Mouse (Mus musculus) adrenal gland (tissue): ENCODE data around the gene Tgoln1.

Source experiments
- intact Hi-C: fragments of 180-260 bp; cut with DNase I; formaldehyde crosslinking; loops from one replicate; pipeline ENCODE4 v1.15.1; 2025

Gene Tgoln1

DNA sequence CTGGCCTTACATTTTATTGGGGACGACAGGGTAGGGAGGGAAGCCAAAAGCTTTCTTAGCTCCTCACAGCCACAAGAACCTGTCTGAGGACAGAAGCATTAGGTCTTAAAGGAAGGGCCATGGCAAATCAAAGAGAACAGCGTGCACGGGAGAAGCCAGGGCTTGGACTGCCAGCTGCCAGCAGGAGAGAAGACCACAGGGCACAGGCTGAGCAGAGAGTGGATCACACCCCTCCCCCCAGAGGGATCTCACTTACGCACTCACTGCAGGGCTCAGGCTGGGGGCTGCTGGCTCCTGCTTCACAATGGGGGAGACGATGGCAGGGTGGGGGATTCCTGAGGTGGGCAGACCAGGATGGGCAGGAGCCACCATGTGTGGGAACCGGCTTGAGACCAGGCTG lies 14.9 kb upstream of the Tgoln1 start:
- intact Hi-C loops, result loop anchor here (5.0 to 10.0 kb wide), 2 partner anchors 36 to 523 kb away; no protein-coding TSS in a partner anchor

DNA sequence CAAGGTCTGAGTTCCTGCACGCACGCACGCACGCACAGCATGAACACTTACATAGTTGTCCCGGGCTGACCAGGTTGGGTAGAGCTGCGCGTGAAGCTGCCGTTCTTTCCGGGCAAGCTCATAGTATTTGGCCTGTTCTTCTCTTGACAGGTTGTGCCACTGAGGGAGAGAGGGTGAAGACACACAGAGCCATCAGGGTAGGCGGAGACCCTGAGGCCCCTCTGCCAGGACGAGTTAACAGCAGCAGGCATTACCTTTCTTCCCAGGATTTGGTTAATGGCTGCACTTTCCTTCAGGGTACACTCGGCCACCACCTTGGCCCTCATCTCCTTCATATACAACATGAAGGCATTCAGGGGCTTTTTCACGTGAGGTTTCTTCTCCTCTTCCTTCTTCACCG lies 14.2 kb upstream of the Tgoln1 start:
- intact Hi-C loops, result loop anchor here (5.0 to 10.0 kb wide), 2 partner anchors 36 to 524 kb away; no protein-coding TSS in a partner anchor

DNA sequence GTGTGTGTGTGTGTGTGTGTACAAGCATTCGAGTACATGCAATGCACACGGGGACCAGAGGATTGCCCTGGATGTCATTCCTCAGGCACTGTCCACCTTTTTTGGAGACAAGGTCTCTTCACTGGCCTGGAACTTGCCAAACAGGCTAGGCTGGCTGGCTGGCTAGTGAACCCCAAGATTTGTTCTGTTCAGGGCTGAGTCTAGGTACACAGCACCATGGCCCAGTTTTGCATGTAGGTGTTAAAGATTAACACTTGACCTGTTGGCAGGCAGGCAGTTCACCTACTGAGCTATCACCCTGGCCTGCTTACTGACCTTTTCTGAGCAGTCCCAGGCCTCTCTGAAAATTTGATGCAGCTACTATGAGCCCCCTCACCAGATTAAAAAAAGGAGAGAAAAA lies 13.6 kb upstream of the Tgoln1 start:
- intact Hi-C loops, result loop anchor here (5.0 to 10.0 kb wide), 2 partner anchors 37 to 524 kb away; no protein-coding TSS in a partner anchor

DNA sequence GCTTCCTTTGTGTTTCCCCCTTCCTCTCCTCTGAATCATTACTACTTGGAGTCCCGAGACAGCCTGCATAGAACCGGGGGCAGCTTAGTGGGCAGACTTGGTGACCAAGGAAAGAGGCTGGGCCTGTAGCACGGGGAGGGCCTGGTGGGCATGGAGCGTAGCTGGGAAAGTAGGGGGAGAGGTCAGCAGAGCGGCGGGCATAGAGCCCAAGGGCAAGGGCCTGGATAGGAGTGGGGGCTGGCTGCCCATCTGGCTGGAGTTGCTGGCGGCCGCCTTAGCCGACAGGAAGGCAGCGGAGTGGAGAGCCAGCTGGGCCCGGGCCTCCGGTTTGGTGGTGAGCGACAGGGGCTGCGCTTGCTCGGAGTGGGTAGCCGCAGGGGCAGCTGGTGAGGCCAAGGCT lies 10.5 kb upstream of the Tgoln1 start:
- intact Hi-C loops, result no loop called here

DNA sequence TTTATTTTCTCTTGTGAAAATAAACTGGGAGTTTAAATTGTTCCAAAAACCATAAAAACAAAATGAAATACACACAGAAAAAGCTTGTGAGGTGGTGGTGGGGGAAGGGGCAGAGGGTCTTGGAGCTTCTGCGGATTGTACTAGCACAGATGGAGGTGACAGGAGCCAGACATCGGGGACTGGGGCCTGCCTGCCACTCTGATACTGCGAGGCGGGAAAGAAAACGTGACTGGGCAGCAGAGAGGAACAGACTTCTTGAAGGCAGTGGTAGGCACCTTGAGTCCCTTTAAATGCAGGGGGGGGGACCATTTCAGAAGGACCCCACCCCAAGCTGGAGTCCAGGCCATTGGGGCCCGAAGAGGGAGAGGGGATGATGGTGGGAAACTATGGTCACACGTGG lies 9.6 kb upstream of the Tgoln1 start:
- intact Hi-C loops, result no loop called here

DNA sequence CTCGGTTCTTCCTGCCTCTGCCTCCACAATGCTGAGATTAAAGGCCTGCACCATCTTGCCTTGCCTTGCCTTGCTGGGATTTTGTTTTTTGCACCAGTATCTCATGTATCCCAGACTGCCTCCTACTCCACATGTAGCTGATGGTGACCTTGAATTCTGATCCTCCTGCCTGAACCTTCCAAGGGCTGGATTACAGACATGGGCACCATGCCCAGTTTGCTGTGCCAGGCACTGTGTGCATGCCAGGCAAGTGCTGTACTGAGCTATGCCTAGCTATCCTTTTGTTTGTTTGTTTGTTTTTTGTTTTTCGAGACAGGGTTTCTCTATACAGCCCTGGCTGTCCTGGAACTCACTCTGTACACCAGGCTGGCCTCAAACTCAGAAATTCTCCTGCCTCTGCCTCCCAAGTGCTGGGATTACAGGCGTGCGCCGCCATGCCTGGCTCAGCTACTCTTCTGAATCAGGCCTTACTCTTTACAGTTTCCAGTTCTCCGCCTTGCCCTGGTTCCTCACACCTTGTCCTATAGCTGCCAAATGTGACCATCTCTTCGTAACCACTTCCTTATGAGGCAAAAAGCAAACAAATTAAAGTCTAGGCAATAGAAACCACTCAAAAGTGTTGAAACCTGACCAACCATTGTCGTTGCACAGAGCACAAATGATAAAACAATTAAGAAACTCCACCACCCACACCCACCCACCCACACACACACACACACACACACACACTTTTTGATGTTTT lies 7.0 kb upstream of the Tgoln1 start:
- intact Hi-C loops, result no loop called here

DNA sequence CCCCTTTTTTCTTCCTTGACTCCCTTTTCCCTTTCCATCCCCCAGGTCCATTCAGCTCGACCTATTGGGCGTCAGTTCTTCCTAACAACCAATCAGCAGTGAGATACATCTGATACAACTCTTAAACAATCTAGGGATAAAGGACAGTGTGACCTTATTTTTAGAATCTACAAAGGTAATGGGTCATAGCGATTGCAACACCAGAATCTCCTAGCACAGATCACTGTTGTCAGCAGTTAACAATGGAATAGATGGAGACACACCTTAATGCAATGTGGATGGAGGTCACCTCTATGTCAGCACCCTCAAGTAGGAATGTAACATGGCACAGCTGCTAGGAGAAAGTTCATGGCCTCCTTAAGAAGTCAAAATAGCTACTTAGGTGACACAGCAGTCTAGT lies 6.1 kb upstream of the Tgoln1 start:
- intact Hi-C loops, result no loop called here

DNA sequence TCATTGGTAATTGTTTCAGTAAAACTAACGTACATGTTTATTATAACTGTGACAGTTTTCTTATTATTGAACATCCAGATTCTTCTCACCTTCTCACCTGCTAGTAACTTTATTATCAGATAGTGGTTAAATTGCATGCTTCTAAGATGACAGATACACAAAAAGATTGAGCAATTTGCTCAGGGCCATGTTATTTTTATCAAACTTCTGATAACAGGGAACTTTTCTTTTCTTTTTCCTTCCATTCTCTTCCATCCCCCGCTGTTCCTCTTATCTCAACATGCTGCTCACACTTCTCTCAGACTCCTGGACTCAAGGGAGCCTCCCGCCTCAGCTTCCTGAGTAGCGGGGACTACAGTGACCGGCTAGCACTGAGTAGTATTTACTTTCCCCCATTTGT lies 4.1 kb upstream of the Tgoln1 start:
- intact Hi-C loops, result no loop called here

DNA sequence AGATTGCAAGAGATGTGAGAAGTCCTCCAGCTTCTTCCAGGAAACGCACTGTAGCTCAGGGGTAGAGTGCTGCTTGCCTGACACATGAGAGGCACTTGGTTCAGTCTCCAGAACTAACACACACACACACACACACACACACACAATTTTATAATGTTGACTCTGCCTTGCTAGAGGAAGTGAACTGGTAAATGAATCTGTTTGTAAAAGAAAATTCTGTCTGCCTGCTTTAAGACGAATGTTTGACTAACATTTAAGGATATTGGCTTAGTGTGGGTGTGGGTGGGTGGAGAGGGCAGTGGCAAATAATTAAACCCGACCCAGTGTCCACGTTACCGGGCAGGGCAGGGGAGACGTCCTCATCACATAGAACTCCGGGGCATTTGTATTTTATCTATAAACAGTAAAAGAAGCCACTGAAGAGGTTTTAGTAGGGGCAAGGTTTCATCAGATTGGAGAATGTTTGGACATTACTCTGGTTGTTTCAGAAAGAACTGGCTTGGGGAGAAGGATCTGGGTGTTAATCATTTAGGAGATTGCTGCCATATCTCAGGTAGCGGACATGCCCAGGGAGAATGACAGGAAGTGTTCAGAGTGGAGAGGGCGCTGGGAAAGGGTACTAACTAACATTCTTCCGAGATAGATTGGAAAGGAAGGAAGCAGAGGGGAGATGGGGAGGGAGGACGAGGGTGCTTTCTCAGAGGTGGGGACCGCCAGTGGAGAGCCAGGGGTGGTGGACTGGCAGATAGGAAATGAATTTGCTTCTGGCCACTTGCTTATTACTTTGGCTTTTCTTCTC lies 3.1 kb upstream of the Tgoln1 start:
- intact Hi-C loops, result no loop called here

DNA sequence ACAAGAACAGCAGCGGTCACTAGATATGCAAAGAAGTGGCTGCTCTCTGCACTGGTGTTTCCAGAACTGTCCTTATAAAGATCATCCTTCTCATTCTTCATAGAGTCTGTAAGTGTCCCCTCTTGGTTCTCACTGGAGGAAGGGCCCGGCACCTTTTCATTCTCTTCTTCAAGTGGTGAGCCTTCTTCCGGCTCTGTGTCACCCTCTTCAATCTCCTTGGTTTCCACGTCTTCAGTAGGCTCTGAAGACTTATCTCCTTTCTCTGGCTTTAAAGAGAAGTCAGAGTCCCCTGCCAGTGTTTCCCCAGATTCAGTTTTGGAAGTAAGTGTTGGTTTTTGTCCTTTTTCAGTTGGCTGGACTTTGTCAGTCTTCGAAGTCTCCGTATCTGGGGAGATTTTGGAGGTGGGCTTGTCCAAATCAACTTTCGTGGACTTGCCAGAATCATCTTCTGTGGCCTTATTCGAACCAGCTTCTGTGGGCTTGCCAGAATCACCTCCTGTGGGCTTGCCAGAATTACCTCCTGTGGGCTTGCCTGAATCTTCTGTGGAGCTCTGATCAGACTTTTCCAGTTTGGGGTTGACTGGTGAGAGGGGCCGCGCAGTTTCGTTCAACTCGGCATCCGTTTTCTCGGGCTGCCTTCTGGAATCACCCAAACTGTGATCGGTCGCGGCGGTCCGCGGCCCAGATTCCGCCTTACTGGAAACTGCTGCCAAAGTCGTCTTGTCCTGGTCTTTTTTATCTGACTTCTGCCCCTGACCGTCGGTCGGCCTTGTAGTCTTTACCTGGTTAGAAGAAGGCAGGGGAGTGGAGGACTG lies 1.0 kb downstream of the Tgoln1 start:
- intact Hi-C loops, result no loop called here

DNA sequence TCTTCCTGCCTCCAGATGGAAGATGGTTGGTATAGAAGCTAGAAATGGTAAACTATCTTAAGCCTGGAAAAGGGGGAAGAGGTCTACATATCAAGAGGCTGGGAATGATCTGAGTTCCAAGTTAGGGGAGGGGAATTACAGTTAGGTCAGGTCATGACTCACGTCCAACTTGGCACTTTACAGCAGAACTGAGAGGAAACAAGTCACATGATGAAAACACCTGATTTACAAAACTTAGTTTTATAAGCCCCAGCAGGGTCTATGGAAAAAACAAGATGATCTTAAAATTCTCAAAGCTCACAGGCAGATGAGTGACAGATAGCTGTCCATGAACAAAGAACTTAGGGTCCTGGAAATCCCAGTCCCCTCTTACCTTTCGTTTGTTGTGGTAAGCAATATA lies 1.6 kb downstream of the Tgoln1 start:
- intact Hi-C loops, result no loop called here

DNA sequence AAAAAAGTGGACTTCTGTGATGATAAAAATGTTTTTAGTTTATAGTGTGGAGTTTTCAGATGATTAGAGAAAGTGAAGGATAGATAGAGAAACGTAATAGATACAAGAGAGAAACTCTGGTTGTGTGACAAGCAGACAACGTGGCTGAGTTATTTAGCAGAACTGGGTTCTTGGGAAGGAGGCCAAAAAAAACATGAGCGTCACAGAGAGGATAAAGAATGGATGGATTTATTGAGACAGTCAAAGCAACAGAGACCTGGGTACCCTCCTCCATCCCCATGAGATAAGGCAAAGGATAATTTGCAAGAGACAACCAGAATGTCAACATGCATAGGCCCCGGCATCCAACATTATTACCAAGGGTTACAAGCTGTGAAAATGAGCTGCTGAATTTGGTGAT lies 6.5 kb downstream of the Tgoln1 start:
- intact Hi-C loops, result no loop called here

DNA sequence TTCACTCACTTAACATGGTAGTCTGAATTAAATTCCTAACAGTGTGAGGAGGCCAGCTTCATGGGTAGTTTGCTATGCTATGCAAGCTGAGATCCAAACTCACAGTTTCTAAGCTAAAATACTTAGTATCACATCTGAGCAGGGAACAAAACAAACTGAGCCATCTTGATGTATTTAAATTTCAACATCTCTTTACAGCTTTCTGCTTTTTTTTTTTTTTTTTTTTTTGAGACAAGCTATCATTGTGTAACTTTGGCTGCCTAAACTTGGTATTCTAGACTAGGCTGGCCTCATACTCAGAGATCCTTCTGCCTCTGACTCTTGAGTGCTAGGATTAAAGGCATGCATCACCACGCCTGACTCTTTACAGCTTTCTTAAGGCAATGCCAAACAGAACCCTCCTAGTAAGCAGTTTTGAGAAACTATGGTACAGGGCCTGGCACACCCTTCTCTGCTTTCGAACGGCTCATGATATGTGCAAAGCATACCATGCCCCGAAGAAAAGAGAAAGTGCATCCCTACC lies 8.1 kb downstream of the Tgoln1 start:
- intact Hi-C loops, result no loop called here

DNA sequence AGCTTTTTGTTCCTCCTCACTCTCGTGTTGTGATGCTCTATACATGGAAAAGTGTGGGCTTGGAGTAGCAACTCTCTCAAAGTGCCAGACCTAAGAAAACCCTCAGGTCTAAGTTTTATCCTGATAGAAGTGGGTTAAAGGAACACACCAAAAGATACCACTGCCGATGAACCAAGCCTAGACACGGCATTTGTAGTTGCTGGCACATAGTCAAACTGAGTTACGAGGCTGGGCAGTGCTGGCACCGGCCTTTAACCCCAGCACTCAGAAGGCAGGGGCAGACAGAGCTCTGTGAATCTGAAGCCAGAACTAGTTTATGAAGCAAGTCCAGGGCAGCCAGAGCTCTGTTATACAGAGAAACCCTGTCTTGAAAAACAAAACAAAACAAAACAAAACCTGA lies 9.1 kb downstream of the Tgoln1 start:
- intact Hi-C loops, result no loop called here

DNA sequence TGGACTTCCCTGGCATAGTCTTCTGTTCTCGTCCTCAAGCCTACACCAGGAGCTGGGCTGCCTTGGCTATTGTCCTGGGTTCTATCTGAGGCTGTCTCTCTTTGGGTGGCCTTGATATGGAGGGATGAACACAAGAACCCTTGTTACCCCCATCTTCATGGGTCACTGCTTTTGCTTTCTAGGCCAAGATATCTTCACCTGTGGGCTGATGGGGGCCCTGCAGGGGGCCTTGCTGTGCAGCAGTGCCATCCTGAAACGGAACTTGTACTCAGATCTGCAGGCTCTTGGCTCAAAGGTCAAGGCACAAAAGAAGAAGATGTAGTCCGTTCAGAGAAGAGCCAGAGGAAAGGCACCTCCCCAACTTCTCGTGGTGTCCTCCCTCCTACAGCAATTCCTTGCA lies 9.7 kb downstream of the Tgoln1 start:
- intact Hi-C loops, result no loop called here

DNA sequence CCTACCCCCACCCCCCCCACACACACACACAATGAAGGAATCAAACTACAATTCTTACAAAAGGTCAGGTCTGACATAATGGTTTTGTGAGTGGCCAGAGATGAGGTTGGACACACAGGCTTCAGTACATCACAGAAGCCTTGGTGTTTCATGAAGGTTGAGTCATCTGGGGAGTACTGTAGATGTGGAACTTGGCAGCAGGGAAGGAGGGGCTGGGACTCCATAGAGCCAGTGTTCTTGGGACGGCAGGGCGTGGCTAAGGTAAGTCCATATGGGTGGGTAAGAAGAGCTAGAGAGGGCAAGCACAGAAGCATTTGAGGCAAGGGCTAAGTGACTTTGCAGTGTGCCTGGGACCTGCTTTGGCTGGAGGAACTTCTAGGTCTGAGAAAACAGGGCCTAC lies 12.7 kb downstream of the Tgoln1 start:
- intact Hi-C loops, result no loop called here

DNA sequence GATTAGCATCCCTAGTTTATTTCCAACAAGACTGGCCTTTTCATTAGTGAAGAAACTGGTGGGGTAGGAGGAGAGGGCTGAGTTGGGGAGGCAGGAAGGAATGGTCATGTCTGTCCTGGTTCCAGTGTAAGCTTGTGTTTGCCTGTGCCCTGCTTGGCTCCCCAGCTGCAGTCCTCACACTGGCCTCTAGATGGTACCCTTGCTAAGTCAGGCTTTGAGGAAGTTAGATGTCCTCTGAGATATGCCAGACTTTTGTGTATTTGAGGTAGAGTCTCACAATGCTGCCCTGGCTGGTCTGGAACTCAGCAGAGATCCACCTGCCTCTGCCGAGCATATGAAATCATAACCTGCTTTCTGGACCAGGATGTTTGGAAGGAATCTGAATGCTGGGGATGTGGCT lies 15.1 kb downstream of the Tgoln1 start:
- intact Hi-C loops, result no loop called here

DNA sequence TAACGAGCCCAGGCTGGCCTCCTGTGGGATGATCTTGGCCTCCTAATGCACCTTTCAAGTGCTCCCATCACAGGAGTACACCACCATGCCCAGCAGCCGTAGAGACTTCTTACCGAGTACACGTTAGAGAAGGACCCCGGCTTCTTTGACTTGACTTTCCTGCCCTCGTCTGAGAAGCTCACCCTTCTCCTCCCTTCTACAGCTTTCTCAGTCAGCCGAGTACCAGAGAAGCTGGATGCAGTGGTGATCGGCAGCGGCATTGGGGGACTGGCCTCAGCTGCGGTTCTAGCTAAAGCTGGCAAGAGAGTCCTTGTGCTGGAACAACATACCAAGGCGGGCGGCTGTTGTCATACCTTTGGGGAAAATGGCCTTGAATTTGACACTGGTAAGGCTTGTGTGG lies 16.0 kb downstream of the Tgoln1 start:
- intact Hi-C loops, result no loop called here

DNA sequence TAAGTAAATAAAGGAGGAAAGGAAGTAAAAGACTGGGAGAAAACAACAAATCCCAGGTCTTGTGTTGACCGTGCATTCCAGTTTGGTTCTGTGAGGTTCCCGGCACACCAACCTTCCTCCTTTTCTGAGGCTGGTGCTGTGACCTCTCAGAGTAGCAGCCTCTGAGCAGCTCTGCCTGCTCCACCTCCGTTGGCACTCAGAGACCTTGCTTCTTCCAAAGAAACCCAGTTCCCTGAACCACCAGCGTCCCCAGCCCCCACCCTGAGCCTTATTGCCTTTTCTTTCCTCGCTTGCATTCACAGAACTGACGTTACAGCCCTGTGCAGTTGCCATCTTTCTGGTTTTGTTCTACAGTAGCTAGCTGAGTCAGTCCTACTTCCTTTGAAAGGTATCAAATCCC lies 16.6 kb downstream of the Tgoln1 start:
- intact Hi-C loops, result no loop called here

DNA sequence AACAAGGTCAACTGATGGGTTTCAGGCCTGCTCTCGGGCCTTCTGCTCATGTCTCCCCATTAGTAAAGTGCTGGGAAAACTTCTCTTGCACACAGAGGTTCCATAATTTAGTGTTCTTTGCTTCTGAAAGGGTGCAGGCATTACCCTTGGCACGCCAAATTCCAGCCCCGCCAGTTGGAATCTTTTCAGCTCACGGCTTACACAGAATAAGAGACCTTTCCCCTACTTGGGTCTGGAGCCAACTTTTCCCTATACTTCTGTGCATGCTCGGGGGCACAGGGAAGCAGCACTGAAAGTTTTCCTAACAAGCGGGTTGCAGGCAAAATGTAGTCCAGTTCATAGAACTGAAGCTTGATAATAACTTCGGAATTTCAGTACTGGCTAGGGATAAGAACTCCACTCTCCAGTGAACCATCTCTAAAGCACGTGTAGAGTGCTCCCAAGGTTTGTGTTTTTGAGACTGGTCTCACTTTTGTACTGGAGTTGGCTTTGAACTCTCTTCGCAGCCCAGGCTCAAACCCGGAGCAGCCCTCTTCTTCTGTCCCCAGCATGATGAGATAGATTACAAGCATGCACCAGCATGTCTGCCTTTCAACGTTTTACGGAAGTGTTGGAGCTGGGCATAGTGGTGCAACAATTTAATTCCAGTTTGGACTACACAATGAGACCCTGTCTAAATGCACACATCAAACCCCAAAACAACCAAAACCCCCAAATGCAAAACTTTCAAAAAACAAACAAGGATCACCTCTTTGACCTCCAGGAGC lies 17.8 kb downstream of the Tgoln1 start:
- intact Hi-C loops, result no loop called here
